Mouse (Mus musculus): Measurements from ENCODE around the gene Olfr12. TPM values are rescaled to one million over a fixed set of nuclear protein-coding genes. Genes with fewer than 3 reads are reported as not detected.

Gene Olfr12
- polyA plus RNA-seq (2014; fragmentation: Nextera tagmentation; extraction: Ambion mirVana) = 0.15 TPM in 1 of 2 replicates, not detected in the other

GRCm38 (mm10) chr1:92617488-92617887 lies at the start of gene Olfr12:
Olfr12 (plus strand) TSS chr1:92617788.
- Histone ChIP-seq H3K27me3 (ENCODE audit: control insufficient read depth, insufficient read depth, low read length) (no peaks in the 10 kb centered on the region), H3K27ac (ENCODE audit: low read depth, low read length) (no peak within 1 kb of the TSS), H3K4me3 (ENCODE audit: low read depth, low read length) (no peak within 1 kb of the TSS), H3K9ac (ENCODE audit: low read length) (no peak within 1 kb of the TSS), H3K4me2 (ENCODE audit: low read depth, low read length, severe bottlenecking) (no peak within 1 kb of the TSS), H3K4me1 (replicated peaks; ENCODE audit: control insufficient read depth, insufficient read depth, low read length) (no peaks in the 10 kb centered on the region), H3K36me3 (ENCODE audit: control insufficient read depth, insufficient read depth, low read length) (no peaks in the 10 kb centered on the region), H3K9me3 (ENCODE audit: control insufficient read depth, low read length) (no peaks in the 10 kb centered on the region)
- DNase-seq (ENCODE audit: low spot score) (no peak), ATAC-seq (replicated peaks; ENCODE audit: low FRiP score) (no peak)
- WGBS = 61% methylated on average over 2 of the region's 2 CpGs

GRCm38 (mm10) chr1:92571022-92571421 lies 46.6 kb upstream of the Olfr12 start, which contains the start of gene Olfr1413:
Olfr1413 (plus strand) TSS chr1:92571322.
- WGBS = 86% methylated on average over 3 of the region's 3 CpGs
- no peak within 1 kb of the TSS for H3K9ac ChIP-seq (ENCODE audit: low read length)
- no peaks in the 10 kb centered on the region for H3K36me3 ChIP-seq (ENCODE audit: control insufficient read depth, insufficient read depth, low read length)
- no peaks in the 10 kb centered on the region for H3K9me3 ChIP-seq (ENCODE audit: control insufficient read depth, low read length)
- H3K4me3 ChIP-seq (ENCODE audit: low read depth, low read length) = no peak within 1 kb of the TSS
- no peak for ATAC-seq (replicated peaks; ENCODE audit: low FRiP score)
- no peaks in the 10 kb centered on the region for H3K27me3 ChIP-seq (ENCODE audit: control insufficient read depth, insufficient read depth, low read length)
- H3K4me2 ChIP-seq (ENCODE audit: low read depth, low read length, severe bottlenecking) = no peak within 1 kb of the TSS
- H3K27ac ChIP-seq (ENCODE audit: low read depth, low read length) = no peak within 1 kb of the TSS
- DNase-seq (ENCODE audit: low spot score) = no peak
- no peaks in the 10 kb centered on the region for H3K4me1 ChIP-seq (replicated peaks; ENCODE audit: control insufficient read depth, insufficient read depth, low read length)

GRCm38 (mm10) chr1:92585479-92585878 lies 32.1 kb upstream of the Olfr12 start, which contains the start of gene Olfr1412:
Olfr1412 (plus strand) TSS chr1:92585779.
- Histone ChIP-seq H3K27ac (ENCODE audit: low read depth, low read length) (no peak within 1 kb of the TSS), H3K9ac (ENCODE audit: low read length) (no peak within 1 kb of the TSS), H3K36me3 (ENCODE audit: control insufficient read depth, insufficient read depth, low read length) (no peaks in the 10 kb centered on the region), H3K27me3 (ENCODE audit: control insufficient read depth, insufficient read depth, low read length) (no peaks in the 10 kb centered on the region), H3K4me2 (ENCODE audit: low read depth, low read length, severe bottlenecking) (no peak within 1 kb of the TSS), H3K4me3 (ENCODE audit: low read depth, low read length) (no peak within 1 kb of the TSS), H3K9me3 (ENCODE audit: control insufficient read depth, low read length) (no peaks in the 10 kb centered on the region), H3K4me1 (replicated peaks; ENCODE audit: control insufficient read depth, insufficient read depth, low read length) (no peaks in the 10 kb centered on the region)
- no peak for ATAC-seq (replicated peaks; ENCODE audit: low FRiP score)
- 87% methylated on average over 2 of the region's 2 CpGs for WGBS
- no peak for DNase-seq (ENCODE audit: low spot score)

GRCm38 (mm10) chr1:92594111-92594510 lies 23.5 kb upstream of the Olfr12 start, which contains the start of gene Olfr1411:
Olfr1411 (plus strand) TSS chr1:92594411.
- ATAC-seq (replicated peaks; ENCODE audit: low FRiP score) (no peak), DNase-seq (ENCODE audit: low spot score) (no peak)
- Histone ChIP-seq H3K27me3 (ENCODE audit: control insufficient read depth, insufficient read depth, low read length) (no peaks in the 10 kb centered on the region), H3K9me3 (ENCODE audit: control insufficient read depth, low read length) (no peaks in the 10 kb centered on the region), H3K4me1 (replicated peaks; ENCODE audit: control insufficient read depth, insufficient read depth, low read length) (no peaks in the 10 kb centered on the region), H3K36me3 (ENCODE audit: control insufficient read depth, insufficient read depth, low read length) (no peaks in the 10 kb centered on the region), H3K27ac (ENCODE audit: low read depth, low read length) (no peak within 1 kb of the TSS), H3K4me2 (ENCODE audit: low read depth, low read length, severe bottlenecking) (no peak within 1 kb of the TSS), H3K9ac (ENCODE audit: low read length) (no peak within 1 kb of the TSS), H3K4me3 (ENCODE audit: low read depth, low read length) (no peak within 1 kb of the TSS)

- no peaks in the 10 kb centered on the region for H3K4me1 ChIP-seq (replicated peaks; ENCODE audit: control insufficient read depth, insufficient read depth, low read length)
- 77% methylated on average over 3 of the region's 3 CpGs for WGBS
- no peak for DNase-seq (ENCODE audit: low spot score)
These were observed 21.6 kb upstream of the Olfr12 start for GRCm38 (mm10) chr1:92596019-92596418.

GRCm38 (mm10) chr1:92605482-92605881 lies 12.1 kb upstream of the Olfr12 start, which contains the start of gene Olfr1410:
Olfr1410 (plus strand) TSS chr1:92605782.
- Histone ChIP-seq H3K36me3 (ENCODE audit: control insufficient read depth, insufficient read depth, low read length) (no peaks in the 10 kb centered on the region), H3K4me1 (replicated peaks; ENCODE audit: control insufficient read depth, insufficient read depth, low read length) (no peaks in the 10 kb centered on the region), H3K4me3 (ENCODE audit: low read depth, low read length) (no peak within 1 kb of the TSS), H3K9me3 (ENCODE audit: control insufficient read depth, low read length) (no peaks in the 10 kb centered on the region), H3K4me2 (ENCODE audit: low read depth, low read length, severe bottlenecking) (no peak within 1 kb of the TSS), H3K27ac (ENCODE audit: low read depth, low read length) (no peak within 1 kb of the TSS), H3K9ac (ENCODE audit: low read length) (no peak within 1 kb of the TSS), H3K27me3 (ENCODE audit: control insufficient read depth, insufficient read depth, low read length) (no peaks in the 10 kb centered on the region)
- 83% methylated on average over 1 of the region's 1 CpGs for WGBS
- DNase-seq (ENCODE audit: low spot score) (no peak), ATAC-seq (replicated peaks; ENCODE audit: low FRiP score) (no peak)

More at GRCm38 (mm10) chr1:92596019-92596418, 21.6 kb upstream of the Olfr12 start:
- no peak for ATAC-seq (replicated peaks; ENCODE audit: low FRiP score)
- Histone ChIP-seq H3K9me3 (ENCODE audit: control insufficient read depth, low read length) (no peaks in the 10 kb centered on the region), H3K27me3 (ENCODE audit: control insufficient read depth, insufficient read depth, low read length) (no peaks in the 10 kb centered on the region), H3K9ac (ENCODE audit: low read length) (no peak overlapping the region), H3K4me2 (ENCODE audit: low read depth, low read length, severe bottlenecking) (no peak overlapping the region), H3K36me3 (ENCODE audit: control insufficient read depth, insufficient read depth, low read length) (no peaks in the 10 kb centered on the region), H3K27ac (ENCODE audit: low read depth, low read length) (no peak overlapping the region), H3K4me3 (ENCODE audit: low read depth, low read length) (no peak overlapping the region)

GRCm38 (mm10) chr1:92607711-92608110 lies 9.9 kb upstream of the Olfr12 start:
- H3K27ac ChIP-seq (ENCODE audit: low read depth, low read length) = no peak overlapping the region
- H3K9ac ChIP-seq (ENCODE audit: low read length) = no peak overlapping the region
- WGBS = 90% methylated on average over 4 of the region's 4 CpGs
- H3K27me3 ChIP-seq (ENCODE audit: control insufficient read depth, insufficient read depth, low read length) = no peaks in the 10 kb centered on the region
- H3K4me3 ChIP-seq (ENCODE audit: low read depth, low read length) = no peak overlapping the region
- no peak for ATAC-seq (replicated peaks; ENCODE audit: low FRiP score)
- H3K4me2 ChIP-seq (ENCODE audit: low read depth, low read length, severe bottlenecking) = no peak overlapping the region
- no peak for DNase-seq (ENCODE audit: low spot score)
- no peaks in the 10 kb centered on the region for H3K36me3 ChIP-seq (ENCODE audit: control insufficient read depth, insufficient read depth, low read length)
- no peaks in the 10 kb centered on the region for H3K9me3 ChIP-seq (ENCODE audit: control insufficient read depth, low read length)
- no peaks in the 10 kb centered on the region for H3K4me1 ChIP-seq (replicated peaks; ENCODE audit: control insufficient read depth, insufficient read depth, low read length)

GRCm38 (mm10) chr1:92611008-92611407 lies 6.6 kb upstream of the Olfr12 start:
- Histone ChIP-seq H3K4me1 (replicated peaks; ENCODE audit: control insufficient read depth, insufficient read depth, low read length) (no peaks in the 10 kb centered on the region), H3K4me2 (ENCODE audit: low read depth, low read length, severe bottlenecking) (no peak overlapping the region), H3K9ac (ENCODE audit: low read length) (no peak overlapping the region), H3K9me3 (ENCODE audit: control insufficient read depth, low read length) (no peaks in the 10 kb centered on the region), H3K36me3 (ENCODE audit: control insufficient read depth, insufficient read depth, low read length) (no peaks in the 10 kb centered on the region), H3K27ac (ENCODE audit: low read depth, low read length) (no peak overlapping the region), H3K27me3 (ENCODE audit: control insufficient read depth, insufficient read depth, low read length) (no peaks in the 10 kb centered on the region), H3K4me3 (ENCODE audit: low read depth, low read length) (no peak overlapping the region)
- DNase-seq (ENCODE audit: low spot score) = peak; percentile 73
- WGBS = 10% methylated on average over 5 of the region's 5 CpGs
- ATAC-seq (replicated peaks; ENCODE audit: low FRiP score) = no peak

GRCm38 (mm10) chr1:92613175-92613574 lies 4.4 kb upstream of the Olfr12 start:
- Histone ChIP-seq H3K27ac (ENCODE audit: low read depth, low read length) (no peak overlapping the region), H3K27me3 (ENCODE audit: control insufficient read depth, insufficient read depth, low read length) (no peaks in the 10 kb centered on the region), H3K4me3 (ENCODE audit: low read depth, low read length) (no peak overlapping the region), H3K9ac (ENCODE audit: low read length) (no peak overlapping the region), H3K9me3 (ENCODE audit: control insufficient read depth, low read length) (no peaks in the 10 kb centered on the region), H3K4me2 (ENCODE audit: low read depth, low read length, severe bottlenecking) (no peak overlapping the region), H3K4me1 (replicated peaks; ENCODE audit: control insufficient read depth, insufficient read depth, low read length) (no peaks in the 10 kb centered on the region), H3K36me3 (ENCODE audit: control insufficient read depth, insufficient read depth, low read length) (no peaks in the 10 kb centered on the region)
- WGBS = 44% methylated on average over 4 of the region's 4 CpGs
- ATAC-seq (replicated peaks; ENCODE audit: low FRiP score) (no peak), DNase-seq (ENCODE audit: low spot score) (no peak)

Data from forebrain, embryonic 11.5 days (tissue).